Mouse (Mus musculus): ENCODE results near the gene Gtf3c3. TPM values are rescaled to one million over a fixed set of nuclear protein-coding genes. Genes with fewer than 3 reads are reported as not detected.

The Gtf3c3 gene
- 10 to 100 TPM; 21.5 to 24.9 TPM for polyA plus RNA-seq (2017; shearing (Covaris generic))

- peak; percentile 96 for ATAC-seq
Measured at GRCm38 (mm10) chr1:54438340-54439079, at the start of gene Gtf3c3. Gene Gtf3c3, minus strand, starts transcription at chr1:54438971.

- ATAC-seq = no peak
Measured at GRCm38 (mm10) chr1:54484744-54485420, 46.1 kb upstream of the Gtf3c3 start.

GRCm38 (mm10) chr1:54480491-54480890 lies 41.7 kb upstream of the Gtf3c3 start:
- no peak for ATAC-seq

- no peak for ATAC-seq
Measured at GRCm38 (mm10) chr1:54468662-54469061, 29.9 kb upstream of the Gtf3c3 start.

- ATAC-seq = no peak
Measured at GRCm38 (mm10) chr1:54467366-54467765, 28.6 kb upstream of the Gtf3c3 start.

GRCm38 (mm10) chr1:54452116-54452515 lies 13.3 kb upstream of the Gtf3c3 start:
- ATAC-seq = no peak

- no peak for ATAC-seq
Measured at GRCm38 (mm10) chr1:54448833-54449232, 10.1 kb upstream of the Gtf3c3 start.

GRCm38 (mm10) chr1:54443641-54444040 lies 4.9 kb upstream of the Gtf3c3 start:
- no peak for ATAC-seq

- ATAC-seq = peak; percentile 37
Measured at GRCm38 (mm10) chr1:54439080-54439476, 307 bp upstream of the Gtf3c3 start.

GRCm38 (mm10) chr1:54422195-54422750 lies 16.5 kb downstream of the Gtf3c3 start:
- peak; percentile 47 for ATAC-seq

- ATAC-seq = peak; percentile 88
Measured at GRCm38 (mm10) chr1:54421670-54422069, 17.1 kb downstream of the Gtf3c3 start.

- ATAC-seq = no peak
Measured at GRCm38 (mm10) chr1:54402736-54403135, 36.0 kb downstream of the Gtf3c3 start.

GRCm38 (mm10) chr1:54384221-54384620 lies 54.5 kb downstream of the Gtf3c3 start:
- no peak for ATAC-seq

- ATAC-seq = peak; percentile 39
Measured at GRCm38 (mm10) chr1:54380978-54381914, 57.5 kb downstream of the Gtf3c3 start.

GRCm38 (mm10) chr1:54377506-54378051 lies 61.2 kb downstream of the Gtf3c3 start:
- ATAC-seq = no peak

GRCm38 (mm10) chr1:54356566-54356965 lies 82.2 kb downstream of the Gtf3c3 start:
- ATAC-seq = no peak

- ATAC-seq = no peak
Measured at GRCm38 (mm10) chr1:54355485-54355884, 83.3 kb downstream of the Gtf3c3 start.

- no peak for ATAC-seq
Measured at GRCm38 (mm10) chr1:54354786-54355185, 84.0 kb downstream of the Gtf3c3 start.

Measured in CD4-positive, CD25-positive, alpha-beta regulatory T cell, adult 4 months (primary cell).